Mouse (Mus musculus) right cerebral cortex, postnatal 10 days (tissue): ENCODE measurements around the gene Opalin.
A peak's percentile ranks its signal among the peaks of the same experiment; 100 is the strongest.

Source experiments
- DNase-seq, 2 experiments: peaks; one replicate each; pipeline ENCODE4 v3.0.0; 2021; ENCODE audit warnings: low spot score in 2 of 2

The Opalin gene

GRCm38 (mm10) chr19:41015951-41016716, 60.8 kb downstream of the Opalin start:
- DNase-seq: peak; percentile 82 to 86

- DNase-seq: peak; percentile 51 to 55
These were observed 62.9 kb downstream of the Opalin start for GRCm38 (mm10) chr19:41014003-41014402.

- DNase-seq: no peak
These were observed 63.3 kb downstream of the Opalin start for GRCm38 (mm10) chr19:41013591-41013990.
